Mouse (Mus musculus): ENCODE results near the gene Styk1. TPM values are rescaled to one million over a fixed set of nuclear protein-coding genes. Genes with fewer than 3 reads are reported as not detected.

Styk1 gene
- polyA plus RNA-seq, 1 experiment from 2014 or later = 5.6 TPM

DNA sequence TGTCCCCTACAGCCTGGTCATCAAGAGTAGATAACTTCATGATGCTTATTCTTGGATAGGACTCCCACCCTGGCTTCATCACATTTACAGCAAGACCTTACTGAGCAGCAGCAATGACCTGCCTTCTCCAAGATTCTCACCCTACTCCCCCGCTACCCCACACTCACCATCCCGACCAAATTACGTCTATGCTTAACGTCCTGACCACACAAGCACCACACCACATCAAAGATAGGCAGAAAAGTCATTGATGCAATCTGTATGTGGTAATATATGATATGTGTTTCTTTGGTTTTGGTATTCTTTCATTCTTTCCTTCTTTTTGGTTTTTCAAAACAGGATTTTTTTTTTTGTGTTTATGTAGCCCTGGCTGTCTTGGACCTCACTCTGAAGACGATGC is 19.8 kb upstream of the Styk1 start:
- H3K4me3 ChIP-seq (ENCODE audit: low read depth, low read length) = no peak overlapping the region
- H3K27me3 ChIP-seq (ENCODE audit: control insufficient read depth, insufficient read depth, low read depth, low read length) = no peaks in the 10 kb centered on the region
- no peaks in the 10 kb centered on the region for H3K9me3 ChIP-seq (replicated peaks; ENCODE audit: control insufficient read depth, low read length, poor library complexity, severe bottlenecking)
- H3K4me2 ChIP-seq (ENCODE audit: low read length) = no peak overlapping the region
- H3K36me3 ChIP-seq (ENCODE audit: control insufficient read depth, insufficient read depth, low read length) = peaks cover 7% of the 10 kb centered on the region
- WGBS = 97% methylated on average over 5 of the region's 5 CpGs
- H3K9ac ChIP-seq (ENCODE audit: low read depth, low read length) = no peak overlapping the region
- no peak for ATAC-seq
- no peaks in the 10 kb centered on the region for H3K4me1 ChIP-seq (ENCODE audit: control insufficient read depth, insufficient read depth, low read length)
- H3K27ac ChIP-seq (ENCODE audit: low read length) = no peak overlapping the region

- no peaks in the 10 kb centered on the region for H3K4me1 ChIP-seq (ENCODE audit: control insufficient read depth, insufficient read depth, low read length)
- H3K36me3 ChIP-seq (ENCODE audit: control insufficient read depth, insufficient read depth, low read length) = peaks cover 12% of the 10 kb centered on the region
- H3K4me3 ChIP-seq (ENCODE audit: low read depth, low read length) = no peak overlapping the region
- H3K9ac ChIP-seq (ENCODE audit: low read depth, low read length) = no peak overlapping the region
- no peaks in the 10 kb centered on the region for H3K27me3 ChIP-seq (ENCODE audit: control insufficient read depth, insufficient read depth, low read depth, low read length)
- H3K4me2 ChIP-seq (ENCODE audit: low read length) = no peak overlapping the region
- WGBS = 94% methylated on average over 5 of the region's 5 CpGs
- H3K9me3 ChIP-seq (replicated peaks; ENCODE audit: control insufficient read depth, low read length, poor library complexity, severe bottlenecking) = no peaks in the 10 kb centered on the region
- no peak for ATAC-seq
- H3K27ac ChIP-seq (ENCODE audit: low read length) = no peak overlapping the region
Observed at GRCm38 (mm10) chr6:131370767-131371166, 17.4 kb upstream of the Styk1 start.

- ATAC-seq = no peak
- H3K36me3 ChIP-seq (ENCODE audit: control insufficient read depth, insufficient read depth, low read length) = peaks cover 12% of the 10 kb centered on the region
- H3K27ac ChIP-seq (ENCODE audit: low read length) = no peak overlapping the region
- H3K4me2 ChIP-seq (ENCODE audit: low read length) = no peak overlapping the region
- H3K4me1 ChIP-seq (ENCODE audit: control insufficient read depth, insufficient read depth, low read length) = no peaks in the 10 kb centered on the region
- H3K4me3 ChIP-seq (ENCODE audit: low read depth, low read length) = no peak overlapping the region
- 89% methylated on average over 8 of the region's 8 CpGs for WGBS
- H3K27me3 ChIP-seq (ENCODE audit: control insufficient read depth, insufficient read depth, low read depth, low read length) = no peaks in the 10 kb centered on the region
- H3K9me3 ChIP-seq (replicated peaks; ENCODE audit: control insufficient read depth, low read length, poor library complexity, severe bottlenecking) = no peaks in the 10 kb centered on the region
- H3K9ac ChIP-seq (ENCODE audit: low read depth, low read length) = no peak overlapping the region
Observed at GRCm38 (mm10) chr6:131369866-131370616, 16.6 kb upstream of the Styk1 start.

DNA sequence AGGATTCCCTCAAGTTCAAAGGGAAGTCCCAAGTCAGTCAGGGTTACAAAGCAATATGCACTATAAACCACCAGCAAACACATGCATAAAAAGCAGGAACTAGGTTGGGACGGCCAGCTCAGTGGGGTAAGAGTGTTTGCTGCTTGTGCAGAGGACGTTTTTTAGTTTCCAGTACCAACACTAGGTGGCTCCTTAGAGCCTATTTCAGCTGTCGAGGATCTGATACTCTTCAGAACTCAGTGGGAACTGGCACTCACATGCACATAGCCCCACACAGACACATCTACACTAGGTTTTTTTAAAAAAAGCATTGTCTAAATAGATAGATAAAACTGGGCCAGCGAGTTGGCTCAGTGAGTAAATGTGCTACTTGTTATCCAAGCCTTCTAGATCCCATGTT is 13.7 kb upstream of the Styk1 start:
- WGBS = 53% methylated on average over 4 of the region's 4 CpGs
- Histone ChIP-seq H3K9me3 (replicated peaks; ENCODE audit: control insufficient read depth, low read length, poor library complexity, severe bottlenecking) (no peaks in the 10 kb centered on the region), H3K36me3 (ENCODE audit: control insufficient read depth, insufficient read depth, low read length) (peaks cover 20% of the 10 kb centered on the region), H3K9ac (ENCODE audit: low read depth, low read length) (no peak overlapping the region), H3K4me1 (ENCODE audit: control insufficient read depth, insufficient read depth, low read length) (no peaks in the 10 kb centered on the region), H3K4me3 (ENCODE audit: low read depth, low read length) (no peak overlapping the region), H3K27me3 (ENCODE audit: control insufficient read depth, insufficient read depth, low read depth, low read length) (no peaks in the 10 kb centered on the region), H3K4me2 (ENCODE audit: low read length) (no peak overlapping the region), H3K27ac (ENCODE audit: low read length) (no peak overlapping the region)
- ATAC-seq = peak; percentile 67; the same call in 1 of the 2 replicates

GRCm38 (mm10) chr6:131364353-131364752 is 11.0 kb upstream of the Styk1 start:
- WGBS = 85% methylated on average over 2 of the region's 2 CpGs
- Histone ChIP-seq H3K36me3 (ENCODE audit: control insufficient read depth, insufficient read depth, low read length) (peaks cover 20% of the 10 kb centered on the region), H3K9me3 (replicated peaks; ENCODE audit: control insufficient read depth, low read length, poor library complexity, severe bottlenecking) (no peaks in the 10 kb centered on the region), H3K27me3 (ENCODE audit: control insufficient read depth, insufficient read depth, low read depth, low read length) (no peaks in the 10 kb centered on the region), H3K9ac (ENCODE audit: low read depth, low read length) (no peak overlapping the region), H3K4me2 (ENCODE audit: low read length) (no peak overlapping the region), H3K4me1 (ENCODE audit: control insufficient read depth, insufficient read depth, low read length) (no peaks in the 10 kb centered on the region), H3K27ac (ENCODE audit: low read length) (no peak overlapping the region), H3K4me3 (ENCODE audit: low read depth, low read length) (no peak overlapping the region)
- no peak for ATAC-seq

GRCm38 (mm10) chr6:131362987-131363765 is 9.8 kb upstream of the Styk1 start:
- Histone ChIP-seq H3K27me3 (ENCODE audit: control insufficient read depth, insufficient read depth, low read depth, low read length) (no peaks in the 10 kb centered on the region), H3K4me2 (ENCODE audit: low read length) (no peak overlapping the region), H3K4me3 (ENCODE audit: low read depth, low read length) (no peak overlapping the region), H3K9me3 (replicated peaks; ENCODE audit: control insufficient read depth, low read length, poor library complexity, severe bottlenecking) (no peaks in the 10 kb centered on the region), H3K9ac (ENCODE audit: low read depth, low read length) (no peak overlapping the region), H3K36me3 (ENCODE audit: control insufficient read depth, insufficient read depth, low read length) (peaks cover 18% of the 10 kb centered on the region), H3K27ac (ENCODE audit: low read length) (no peak overlapping the region), H3K4me1 (ENCODE audit: control insufficient read depth, insufficient read depth, low read length) (no peaks in the 10 kb centered on the region)
- WGBS = 87% methylated on average over 7 of the region's 7 CpGs
- no peak for ATAC-seq

- ATAC-seq = peak; percentile 54; the same call in 1 of the 2 replicates
- H3K9ac ChIP-seq (ENCODE audit: low read depth, low read length) = no peak overlapping the region
- no peaks in the 10 kb centered on the region for H3K27me3 ChIP-seq (ENCODE audit: control insufficient read depth, insufficient read depth, low read depth, low read length)
- no peaks in the 10 kb centered on the region for H3K4me1 ChIP-seq (ENCODE audit: control insufficient read depth, insufficient read depth, low read length)
- WGBS = 74% methylated on average over 5 of the region's 5 CpGs
- no peak overlapping the region for H3K4me2 ChIP-seq (ENCODE audit: low read length)
- peaks cover 8% of the 10 kb centered on the region for H3K36me3 ChIP-seq (ENCODE audit: control insufficient read depth, insufficient read depth, low read length)
- no peaks in the 10 kb centered on the region for H3K9me3 ChIP-seq (replicated peaks; ENCODE audit: control insufficient read depth, low read length, poor library complexity, severe bottlenecking)
- H3K27ac ChIP-seq (ENCODE audit: low read length) = no peak overlapping the region
- H3K4me3 ChIP-seq (ENCODE audit: low read depth, low read length) = no peak overlapping the region
Observed at GRCm38 (mm10) chr6:131360693-131361092, 7.3 kb upstream of the Styk1 start.

- Histone ChIP-seq H3K27me3 (ENCODE audit: control insufficient read depth, insufficient read depth, low read depth, low read length) (no peaks in the 10 kb centered on the region), H3K9ac (ENCODE audit: low read depth, low read length) (no peak overlapping the region), H3K4me3 (ENCODE audit: low read depth, low read length) (no peak overlapping the region), H3K27ac (ENCODE audit: low read length) (no peak overlapping the region), H3K4me2 (ENCODE audit: low read length) (no peak overlapping the region), H3K36me3 (ENCODE audit: control insufficient read depth, insufficient read depth, low read length) (peaks cover 6% of the 10 kb centered on the region), H3K9me3 (replicated peaks; ENCODE audit: control insufficient read depth, low read length, poor library complexity, severe bottlenecking) (no peaks in the 10 kb centered on the region), H3K4me1 (ENCODE audit: control insufficient read depth, insufficient read depth, low read length) (no peaks in the 10 kb centered on the region)
- WGBS = 91% methylated on average over 2 of the region's 2 CpGs
- no peak for ATAC-seq
Observed at GRCm38 (mm10) chr6:131359543-131359942, 6.1 kb upstream of the Styk1 start.

- no peaks in the 10 kb centered on the region for H3K27me3 ChIP-seq (ENCODE audit: control insufficient read depth, insufficient read depth, low read depth, low read length)
- no peak for ATAC-seq
- WGBS = 75% methylated on average over 4 of the region's 4 CpGs
Observed at GRCm38 (mm10) chr6:131354913-131355312, 1.5 kb upstream of the Styk1 start.

More at GRCm38 (mm10) chr6:131354913-131355312, 1.5 kb upstream of the Styk1 start:
- H3K4me1 ChIP-seq (ENCODE audit: control insufficient read depth, insufficient read depth, low read length) = no peaks in the 10 kb centered on the region
- no peak overlapping the region for H3K4me3 ChIP-seq (ENCODE audit: low read depth, low read length)
- no peaks in the 10 kb centered on the region for H3K36me3 ChIP-seq (ENCODE audit: control insufficient read depth, insufficient read depth, low read length)
- no peak overlapping the region for H3K27ac ChIP-seq (ENCODE audit: low read length)
- no peak overlapping the region for H3K9ac ChIP-seq (ENCODE audit: low read depth, low read length)
- H3K9me3 ChIP-seq (replicated peaks; ENCODE audit: control insufficient read depth, low read length, poor library complexity, severe bottlenecking) = no peaks in the 10 kb centered on the region
- no peak overlapping the region for H3K4me2 ChIP-seq (ENCODE audit: low read length)

Measured in midbrain, embryonic 16.5 days (tissue).